Mouse (Mus musculus) limb, embryonic 15.5 days (tissue): Measurements from ENCODE around the gene Glrb. TPM values are rescaled to one million over a fixed set of nuclear protein-coding genes. Genes with fewer than 3 reads are reported as not detected.

ENCODE experiments used
- ATAC-seq: fragments of 200-750 bp; cut with Nextera tagmentation; 2 replicates; pipeline ENCODE4 v1.8.0; 2017; ENCODE audit warnings: low read depth, moderate TSS enrichment; ENCODE audit not compliant: insufficient number of reproducible peaks, low FRiP score, low TSS enrichment
- H3K27ac ChIP-seq: fragments of 300-500 bp; sonication (generic); 2 replicates; pipeline ENCODE4 v1.5.1; 2015; ENCODE audit warnings: moderate library complexity, mild to moderate bottlenecking, inconsistent platforms
- H3K27me3 ChIP-seq: fragments of 300-500 bp; sonication (generic); 2 replicates; pipeline ENCODE4 v1.6.1; 2015; ENCODE audit warnings: inconsistent platforms
- H3K36me3 ChIP-seq: fragments of 300-500 bp; sonication (generic); 2 replicates; pipeline ENCODE4 v1.6.1; 2015; ENCODE audit warnings: inconsistent platforms
- H3K4me1 ChIP-seq: fragments of 300-500 bp; sonication (generic); 2 replicates; pipeline ENCODE4 v1.6.1; 2015; ENCODE audit warnings: inconsistent platforms
- H3K4me2 ChIP-seq: fragments of 300-500 bp; sonication (generic); 2 replicates; pipeline ENCODE4 v1.6.1; 2015; ENCODE audit warnings: mild to moderate bottlenecking, inconsistent platforms
- H3K4me3 ChIP-seq: fragments of 300-500 bp; sonication (generic); 2 replicates; pipeline ENCODE4 v1.5.1; 2015; ENCODE audit warnings: mild to moderate bottlenecking, inconsistent platforms
- H3K9ac ChIP-seq: fragments of 300-500 bp; sonication (generic); 2 replicates; pipeline ENCODE4 v1.6.1; 2015; ENCODE audit warnings: inconsistent platforms
- H3K9me3 ChIP-seq: fragments of 300-500 bp; sonication (generic); 2 replicates; pipeline ENCODE4 v1.6.1; 2016; ENCODE audit warnings: inconsistent platforms
- WGBS: fragments of 180-500 bp; shearing (Covaris S2); methylation state at CpG from one replicate; pipeline ENCODE4 v1.1.7; 2015; 5-methylcytosine and 5-hydroxymethylcytosine counted together
- polyA plus RNA-seq: library from polyadenylated mRNA; unstranded; fragments of >200 nt; fragmentation: Nextera tagmentation; extraction: Ambion mirVana; gene quantifications from 2 replicates; pipeline ENCODE4 v1.2.1, GENCODE M21; 2015

The Glrb gene
- 16.1 and 16.7 TPM in 2 replicates for polyA plus RNA-seq

GRCm38 (mm10) chr3:80913111-80913778 is at the start of gene Glrb:
Gene Glrb, minus strand, starts transcription at chr3:80913660.
- Histone ChIP-seq H3K4me3 (peak within 1 kb of the TSS; percentile 74), H3K4me1 (peaks cover 5% of the 10 kb centered on the region; the same call in 1 of the 2 replicates), H3K27ac (0 out of 2 replicates have a peak within 1 kb of the TSS, but pooled peaks have one; percentile 17), H3K4me2 (peak within 1 kb of the TSS; percentile 89), H3K36me3 (0 out of 2 replicates have a peak, but pooled peaks cover under 1% of the 10 kb centered on the region), H3K9me3 (no peaks in the 10 kb centered on the region), H3K27me3 (no peaks in the 10 kb centered on the region), H3K9ac (peak within 1 kb of the TSS; percentile 76)
- ATAC-seq: 0 out of 2 replicates have a peak, but pooled peaks have one; percentile 61
- 1% methylated on average over 75 of the region's 76 CpGs for WGBS

- Histone ChIP-seq H3K9me3 (no peaks in the 10 kb centered on the region), H3K4me3 (no peak overlapping the region), H3K27me3 (no peaks in the 10 kb centered on the region), H3K36me3 (no peaks in the 10 kb centered on the region), H3K4me1 (no peaks in the 10 kb centered on the region), H3K9ac (no peak overlapping the region), H3K27ac (no peak overlapping the region), H3K4me2 (no peak overlapping the region)
- ATAC-seq: no peak
Observed at GRCm38 (mm10) chr3:80959965-80960364, 46.5 kb upstream of the Glrb start.

- Histone ChIP-seq H3K4me3 (no peak overlapping the region), H3K4me1 (no peaks in the 10 kb centered on the region), H3K9me3 (no peaks in the 10 kb centered on the region), H3K9ac (no peak overlapping the region), H3K27ac (no peak overlapping the region), H3K27me3 (no peaks in the 10 kb centered on the region), H3K4me2 (no peak overlapping the region), H3K36me3 (no peaks in the 10 kb centered on the region)
- ATAC-seq: no peak
- WGBS: 8% methylated on average over 1 of the region's 1 CpGs
Observed at GRCm38 (mm10) chr3:80958591-80958990, 45.1 kb upstream of the Glrb start.

GRCm38 (mm10) chr3:80913779-80914284 is 372 bp upstream of the Glrb start:
- ATAC-seq: no peak
- Histone ChIP-seq H3K9ac (peak overlapping the region; percentile 76), H3K36me3 (no peaks in the 10 kb centered on the region), H3K27me3 (no peaks in the 10 kb centered on the region), H3K4me1 (peaks cover 5% of the 10 kb centered on the region; the same call in 1 of the 2 replicates), H3K27ac (no peak overlapping the region), H3K9me3 (no peaks in the 10 kb centered on the region), H3K4me3 (peak overlapping the region; percentile 74), H3K4me2 (peak overlapping the region; percentile 89)
- WGBS: 17% methylated on average over 6 of the region's 6 CpGs

GRCm38 (mm10) chr3:80894745-80895480 is 18.5 kb downstream of the Glrb start:
- Histone ChIP-seq H3K36me3 (no peaks in the 10 kb centered on the region), H3K27ac (no peak overlapping the region)
- WGBS: 62% methylated on average over 5 of the region's 5 CpGs

GRCm38 (mm10) chr3:80894328-80894727 is 19.1 kb downstream of the Glrb start:
- no peaks in the 10 kb centered on the region for H3K36me3 ChIP-seq
- no peak overlapping the region for H3K4me3 ChIP-seq
- H3K27ac ChIP-seq: no peak overlapping the region
- ATAC-seq: no peak
- 0 out of 2 replicates have a peak, but pooled peaks cover 3% of the 10 kb centered on the region for H3K4me1 ChIP-seq
- H3K9ac ChIP-seq: no peak overlapping the region
- no peaks in the 10 kb centered on the region for H3K27me3 ChIP-seq
- 91% methylated on average over 5 of the region's 5 CpGs for WGBS
- no peak overlapping the region for H3K4me2 ChIP-seq
- no peaks in the 10 kb centered on the region for H3K9me3 ChIP-seq

More at GRCm38 (mm10) chr3:80894745-80895480, 18.5 kb downstream of the Glrb start:
- H3K9me3 ChIP-seq: no peaks in the 10 kb centered on the region
- H3K9ac ChIP-seq: no peak overlapping the region
- no peaks in the 10 kb centered on the region for H3K27me3 ChIP-seq
- no peak overlapping the region for H3K4me2 ChIP-seq
- H3K4me1 ChIP-seq: 0 out of 2 replicates have a peak, but pooled peaks cover 3% of the 10 kb centered on the region
- ATAC-seq: no peak
- H3K4me3 ChIP-seq: no peak overlapping the region

GRCm38 (mm10) chr3:80893055-80893690 is 20.3 kb downstream of the Glrb start:
- no peak for ATAC-seq
- Histone ChIP-seq H3K4me1 (0 out of 2 replicates have a peak, but pooled peaks cover 3% of the 10 kb centered on the region), H3K4me3 (no peak overlapping the region), H3K9me3 (no peaks in the 10 kb centered on the region), H3K4me2 (no peak overlapping the region), H3K27ac (0 out of 2 replicates have a peak overlapping the region, but pooled peaks have one; percentile 38), H3K27me3 (no peaks in the 10 kb centered on the region), H3K36me3 (no peaks in the 10 kb centered on the region), H3K9ac (no peak overlapping the region)
- 33% methylated on average over 4 of the region's 4 CpGs for WGBS

- ATAC-seq: no peak
- Histone ChIP-seq H3K4me1 (0 out of 2 replicates have a peak, but pooled peaks cover 3% of the 10 kb centered on the region), H3K9me3 (no peaks in the 10 kb centered on the region), H3K36me3 (no peaks in the 10 kb centered on the region), H3K9ac (no peak overlapping the region), H3K4me3 (no peak overlapping the region), H3K4me2 (no peak overlapping the region), H3K27ac (no peak overlapping the region), H3K27me3 (no peaks in the 10 kb centered on the region)
- WGBS: 32% methylated on average over 4 of the region's 4 CpGs
Observed at GRCm38 (mm10) chr3:80891087-80891486, 22.4 kb downstream of the Glrb start.

- H3K9me3 ChIP-seq: no peaks in the 10 kb centered on the region
- no peak for ATAC-seq
Observed at GRCm38 (mm10) chr3:80885174-80885573, 28.3 kb downstream of the Glrb start.

GRCm38 (mm10) chr3:80883601-80884000 is 29.9 kb downstream of the Glrb start:
- no peak overlapping the region for H3K27ac ChIP-seq
- H3K36me3 ChIP-seq: no peaks in the 10 kb centered on the region
- no peak overlapping the region for H3K9ac ChIP-seq
- no peak overlapping the region for H3K4me3 ChIP-seq
- H3K4me2 ChIP-seq: no peak overlapping the region
- ATAC-seq: no peak
- no peaks in the 10 kb centered on the region for H3K9me3 ChIP-seq
- no peaks in the 10 kb centered on the region for H3K27me3 ChIP-seq
- WGBS: 33% methylated on average over 6 of the region's 6 CpGs
- H3K4me1 ChIP-seq: peaks cover 11% of the 10 kb centered on the region

More at GRCm38 (mm10) chr3:80885174-80885573, 28.3 kb downstream of the Glrb start:
- Histone ChIP-seq H3K4me2 (no peak overlapping the region), H3K27ac (0 out of 2 replicates have a peak overlapping the region, but pooled peaks have one; percentile 29), H3K4me3 (no peak overlapping the region), H3K27me3 (no peaks in the 10 kb centered on the region), H3K9ac (no peak overlapping the region), H3K4me1 (peaks cover 11% of the 10 kb centered on the region), H3K36me3 (no peaks in the 10 kb centered on the region)
- WGBS: 19% methylated on average over 1 of the region's 1 CpGs

- no peaks in the 10 kb centered on the region for H3K27me3 ChIP-seq
- H3K27ac ChIP-seq: no peak overlapping the region
- H3K9me3 ChIP-seq: no peaks in the 10 kb centered on the region
- H3K36me3 ChIP-seq: no peaks in the 10 kb centered on the region
- no peak overlapping the region for H3K9ac ChIP-seq
- no peak overlapping the region for H3K4me3 ChIP-seq
- H3K4me1 ChIP-seq: peaks cover 11% of the 10 kb centered on the region
- WGBS: 67% methylated on average over 6 of the region's 6 CpGs
- no peak for ATAC-seq
- H3K4me2 ChIP-seq: no peak overlapping the region
Observed at GRCm38 (mm10) chr3:80880660-80881293, 32.7 kb downstream of the Glrb start.
